Mouse (Mus musculus) erythroblast, embryonic 14.5 days (primary cell): ENCODE results near the gene Ank3.

ENCODE experiments used
- GATA1 ChIP-seq: IDR thresholded peaks from 2 replicates; pipeline ENCODE4 v1.6.1; 2012; ENCODE audit warnings: low read length, inconsistent platforms, mixed read lengths
- TAL1 ChIP-seq: IDR thresholded peaks from 3 replicates; pipeline ENCODE4 v1.6.1; 2012; ENCODE audit warnings: low read length, inconsistent platforms, mixed read lengths

GRCm38 (mm10) chr10:69954657-69955267, 556.2 kb downstream of the Ank3 start:
- TF ChIP-seq GATA1 (no peak), TAL1 (no peak)
